Mouse (Mus musculus) right cerebral cortex, postnatal 10 days (tissue): Measurements from ENCODE around the gene Adamts7.

ENCODE experiments used
- DNase-seq, 2 experiments: peaks; one replicate each; pipeline ENCODE4 v3.0.0; 2021; ENCODE audit warnings: low spot score in 2 of 2

Gene Adamts7

GRCm38 (mm10) chr9:90197866-90198383 lies 35.1 kb downstream of the Adamts7 start:
- no peak for DNase-seq

- DNase-seq: peak; percentile 69 to 76
These were observed 35.9 kb downstream of the Adamts7 start for GRCm38 (mm10) chr9:90198531-90199449.

- no peak for DNase-seq
These were observed 36.7 kb downstream of the Adamts7 start for GRCm38 (mm10) chr9:90199611-90200010.

GRCm38 (mm10) chr9:90200501-90200900 lies 37.6 kb downstream of the Adamts7 start:
- no peak for DNase-seq

GRCm38 (mm10) chr9:90201096-90201495 lies 38.2 kb downstream of the Adamts7 start:
- no peak for DNase-seq

GRCm38 (mm10) chr9:90201541-90201940 lies 38.7 kb downstream of the Adamts7 start:
- no peak for DNase-seq

GRCm38 (mm10) chr9:90203233-90203632 lies 40.4 kb downstream of the Adamts7 start:
- no peak for DNase-seq

GRCm38 (mm10) chr9:90204396-90204915 lies 41.6 kb downstream of the Adamts7 start:
- no peak for DNase-seq

GRCm38 (mm10) chr9:90206500-90206899 lies 43.6 kb downstream of the Adamts7 start:
- DNase-seq: peak; percentile 69 to 85

- no peak for DNase-seq
These were observed 44.9 kb downstream of the Adamts7 start for GRCm38 (mm10) chr9:90207808-90208207.

GRCm38 (mm10) chr9:90208655-90209054 lies 45.8 kb downstream of the Adamts7 start:
- DNase-seq: no peak

GRCm38 (mm10) chr9:90213127-90213526 lies 50.3 kb downstream of the Adamts7 start:
- no peak for DNase-seq

GRCm38 (mm10) chr9:90216259-90217001 lies 53.6 kb downstream of the Adamts7 start:
- DNase-seq: no peak

- DNase-seq: no peak
These were observed 54.6 kb downstream of the Adamts7 start for GRCm38 (mm10) chr9:90217501-90217900.

- DNase-seq: no peak
These were observed 59.4 kb downstream of the Adamts7 start for GRCm38 (mm10) chr9:90222275-90222674.

GRCm38 (mm10) chr9:90226081-90226741 lies 63.3 kb downstream of the Adamts7 start:
- no peak for DNase-seq

GRCm38 (mm10) chr9:90226742-90227096 lies 63.9 kb downstream of the Adamts7 start:
- no peak for DNase-seq

- no peak for DNase-seq
These were observed 64.3 kb downstream of the Adamts7 start for GRCm38 (mm10) chr9:90227171-90227570.

GRCm38 (mm10) chr9:90232781-90233690 lies 70.2 kb downstream of the Adamts7 start:
- DNase-seq: no peak

GRCm38 (mm10) chr9:90233906-90234419 lies 71.1 kb downstream of the Adamts7 start:
- no peak for DNase-seq
